Mouse (Mus musculus): ENCODE measurements around the gene Rfx2. TPM values are rescaled to one million over a fixed set of nuclear protein-coding genes. Genes with fewer than 3 reads are reported as not detected.

Rfx2 gene
- total RNA-seq, 1 experiment from 2014 or later, result 5.0 TPM

- ATAC-seq (replicated peaks in 1 of 2; ENCODE audit: insufficient read depth in 1 of 2, low FRiP score in 2 of 2, low TSS enrichment in 1 of 2, low read depth in 1 of 2, poor library complexity in 2 of 2, severe bottlenecking in 2 of 2), result peak; percentile 43 to 57
Observed at GRCm38 (mm10) chr17:56843678-56844077, 12.9 kb upstream of the Rfx2 start.

DNA sequence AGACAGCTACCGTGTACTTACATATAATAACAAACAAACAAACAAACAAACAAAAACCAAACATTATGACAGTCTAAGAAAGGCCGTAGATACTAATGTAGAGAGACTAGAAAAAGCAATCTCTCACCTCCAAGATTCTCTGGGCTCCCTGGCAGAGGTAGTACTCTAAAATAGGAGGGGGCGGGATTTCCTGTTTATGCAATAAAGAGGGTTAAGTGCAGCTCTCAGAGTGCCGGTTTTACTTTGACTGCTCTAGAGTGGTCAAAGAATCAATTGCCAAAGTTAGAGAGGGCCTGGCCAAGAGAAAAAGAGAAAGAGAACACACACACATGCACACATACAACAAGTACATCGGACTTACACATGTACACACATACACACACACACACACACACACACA lies 11.4 kb upstream of the Rfx2 start:
- ATAC-seq (replicated peaks in 1 of 2; ENCODE audit: insufficient read depth in 1 of 2, low FRiP score in 2 of 2, low TSS enrichment in 1 of 2, low read depth in 1 of 2, poor library complexity in 2 of 2, severe bottlenecking in 2 of 2), result 0 out of 4 replicates have a peak, but pooled peaks of 1 of the 2 experiments have one; percentile 31

DNA sequence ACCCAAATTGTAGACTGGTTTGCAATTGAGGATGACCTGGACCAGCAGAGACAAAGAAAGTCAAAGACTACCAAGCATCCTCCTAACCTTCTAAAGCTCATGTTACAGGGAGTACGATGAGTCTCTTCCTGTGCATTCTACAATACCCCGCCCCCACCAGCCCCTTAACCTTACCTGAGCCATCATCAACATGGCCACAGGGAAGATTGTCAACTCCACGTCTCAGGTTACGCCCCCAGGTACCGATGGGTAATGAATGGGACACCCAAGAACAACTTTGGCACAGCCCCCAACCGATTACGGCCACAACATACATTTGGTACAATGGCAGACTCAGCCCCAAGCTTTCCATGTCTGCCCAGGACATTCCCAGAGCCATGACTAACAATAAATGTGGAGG lies 9.7 kb upstream of the Rfx2 start:
- ATAC-seq (replicated peaks in 1 of 2; ENCODE audit: insufficient read depth in 1 of 2, low FRiP score in 2 of 2, low TSS enrichment in 1 of 2, low read depth in 1 of 2, poor library complexity in 2 of 2, severe bottlenecking in 2 of 2), result no peak

DNA sequence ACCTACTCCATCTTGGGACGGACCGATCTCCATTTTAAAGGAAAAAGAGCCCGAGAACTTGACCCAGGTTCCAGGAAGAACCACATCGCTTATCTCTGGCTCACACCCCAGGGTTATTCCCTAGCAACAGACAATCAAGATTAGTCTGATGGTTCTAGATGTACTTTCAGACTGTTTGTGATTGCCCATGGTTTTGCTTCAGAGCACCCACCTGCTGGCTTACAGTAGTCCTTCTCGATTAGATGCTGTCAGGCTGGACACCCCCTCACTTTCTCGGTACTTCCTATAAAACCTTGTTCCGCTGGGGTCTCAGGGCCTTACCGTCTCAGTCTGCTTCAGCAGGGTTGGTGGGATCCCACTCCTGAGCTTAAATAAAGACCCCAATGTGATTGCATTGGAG lies 5.5 kb upstream of the Rfx2 start:
- ATAC-seq (replicated peaks in 1 of 2; ENCODE audit: insufficient read depth in 1 of 2, low FRiP score in 2 of 2, low TSS enrichment in 1 of 2, low read depth in 1 of 2, poor library complexity in 2 of 2, severe bottlenecking in 2 of 2), result no peak

DNA sequence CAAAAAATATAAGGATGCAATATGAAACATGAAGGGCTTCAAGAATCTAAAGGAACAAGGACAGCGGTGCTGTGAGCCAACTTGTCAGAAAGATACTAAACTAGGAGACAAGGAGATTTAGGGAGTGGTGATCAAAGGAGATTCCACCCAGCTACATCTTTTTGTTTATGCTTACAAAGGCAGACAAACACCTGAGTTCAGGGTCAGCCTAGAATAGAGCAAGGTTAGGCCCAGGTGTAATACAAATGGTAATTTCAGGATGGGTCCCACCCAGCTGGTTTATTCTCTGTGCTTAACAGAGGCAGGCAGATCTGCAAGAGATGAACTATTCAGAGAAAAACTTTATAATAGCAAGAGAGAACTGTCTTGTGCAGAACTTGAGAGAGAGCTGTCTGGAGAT lies 2.6 kb upstream of the Rfx2 start:
- no peak for ATAC-seq (replicated peaks in 1 of 2; ENCODE audit: insufficient read depth in 1 of 2, low FRiP score in 2 of 2, low TSS enrichment in 1 of 2, low read depth in 1 of 2, poor library complexity in 2 of 2, severe bottlenecking in 2 of 2)

- ATAC-seq (replicated peaks in 1 of 2; ENCODE audit: insufficient read depth in 1 of 2, low FRiP score in 2 of 2, low TSS enrichment in 1 of 2, low read depth in 1 of 2, poor library complexity in 2 of 2, severe bottlenecking in 2 of 2), result no peak
Observed at GRCm38 (mm10) chr17:56832918-56833317, 2.1 kb upstream of the Rfx2 start.

- ATAC-seq (replicated peaks in 1 of 2; ENCODE audit: insufficient read depth in 1 of 2, low FRiP score in 2 of 2, low TSS enrichment in 1 of 2, low read depth in 1 of 2, poor library complexity in 2 of 2, severe bottlenecking in 2 of 2), result peak; percentile 96
Observed at GRCm38 (mm10) chr17:56831111-56831816, 451 bp upstream of the Rfx2 start.

DNA sequence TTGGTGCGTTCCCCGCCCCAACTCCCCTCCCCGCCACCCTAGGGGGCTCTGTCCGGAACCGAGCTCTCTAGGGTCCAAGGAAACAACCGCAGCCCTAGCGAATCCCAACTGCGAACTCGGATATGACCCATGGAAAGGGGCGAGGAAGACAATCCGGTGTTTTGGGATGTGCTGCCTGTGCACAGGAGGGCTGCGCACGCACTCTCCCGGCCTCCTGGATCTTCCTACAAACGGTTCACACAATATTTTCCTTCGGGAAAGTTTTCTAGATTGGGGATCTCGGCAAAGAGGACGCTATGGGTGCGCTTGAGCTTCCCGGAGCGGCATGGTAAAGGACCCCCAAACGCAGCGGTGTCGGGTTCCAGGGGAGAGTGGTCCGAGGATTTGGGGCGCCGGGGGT lies 1.0 kb downstream of the Rfx2 start:
- ATAC-seq (replicated peaks in 1 of 2; ENCODE audit: insufficient read depth in 1 of 2, low FRiP score in 2 of 2, low TSS enrichment in 1 of 2, low read depth in 1 of 2, poor library complexity in 2 of 2, severe bottlenecking in 2 of 2), result no peak

DNA sequence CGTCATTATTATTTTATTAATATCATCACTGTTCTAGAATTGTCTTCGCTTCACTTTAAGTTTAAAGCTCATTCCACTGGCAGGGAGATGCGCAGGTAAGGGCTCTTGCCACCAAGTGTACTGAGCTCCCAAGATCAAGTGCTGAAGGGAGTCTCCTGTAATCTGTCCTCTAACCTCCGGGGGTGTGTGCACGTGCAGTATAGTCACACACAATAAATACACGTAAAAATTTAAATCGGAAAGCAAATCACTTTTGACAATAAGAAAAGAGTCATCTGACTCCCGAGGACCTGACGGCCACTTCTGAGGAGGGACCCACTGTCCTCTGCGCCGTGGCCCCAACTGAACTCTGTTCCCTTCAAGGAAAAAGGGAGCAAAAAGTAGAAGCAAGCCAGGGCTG lies 1.6 kb downstream of the Rfx2 start:
- ATAC-seq (replicated peaks in 1 of 2; ENCODE audit: insufficient read depth in 1 of 2, low FRiP score in 2 of 2, low TSS enrichment in 1 of 2, low read depth in 1 of 2, poor library complexity in 2 of 2, severe bottlenecking in 2 of 2), result no peak

DNA sequence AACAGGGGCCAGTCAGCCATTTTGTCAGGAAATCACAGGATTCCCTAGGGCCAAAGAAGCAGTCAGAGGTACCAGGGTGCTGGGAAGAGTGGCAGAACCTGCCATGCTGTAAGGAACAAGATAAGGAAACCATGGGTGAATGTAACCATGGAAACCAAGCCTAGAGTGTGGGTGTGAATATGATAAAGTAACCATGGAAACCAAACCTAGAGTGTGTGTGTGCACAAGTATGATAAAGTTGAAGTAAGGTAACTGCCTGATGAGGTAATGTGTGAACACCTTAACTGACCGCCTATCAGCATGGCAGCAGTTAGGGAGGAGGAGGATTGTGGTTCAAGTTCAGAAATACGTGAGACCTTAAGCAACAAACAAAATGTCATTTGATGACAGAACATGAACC lies 4.1 kb downstream of the Rfx2 start:
- ATAC-seq (replicated peaks in 1 of 2; ENCODE audit: insufficient read depth in 1 of 2, low FRiP score in 2 of 2, low TSS enrichment in 1 of 2, low read depth in 1 of 2, poor library complexity in 2 of 2, severe bottlenecking in 2 of 2), result peak; percentile 4 to 26; a peak in 3 of 4 replicates

DNA sequence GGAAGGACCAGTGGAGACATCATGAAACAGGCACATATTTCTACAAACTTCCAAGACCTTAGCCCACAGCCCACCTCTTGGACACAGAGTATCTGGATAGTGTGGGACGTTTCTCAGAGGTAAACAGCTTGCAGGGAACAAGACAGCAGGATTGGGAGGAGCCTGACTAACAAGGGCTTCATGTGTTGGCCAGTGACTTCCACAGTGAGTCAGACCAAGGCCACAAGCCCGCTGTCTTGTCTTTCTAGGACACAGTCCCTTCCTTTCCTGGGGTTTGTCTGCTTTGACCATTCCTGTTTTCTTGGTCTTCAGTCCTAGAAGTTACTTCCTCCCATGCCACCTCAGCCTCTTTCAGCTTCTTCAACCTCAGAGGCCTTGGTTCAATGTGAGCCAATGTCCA lies 7.5 kb downstream of the Rfx2 start:
- ATAC-seq (replicated peaks in 1 of 2; ENCODE audit: insufficient read depth in 1 of 2, low FRiP score in 2 of 2, low TSS enrichment in 1 of 2, low read depth in 1 of 2, poor library complexity in 2 of 2, severe bottlenecking in 2 of 2), result no peak

- ATAC-seq (replicated peaks in 1 of 2; ENCODE audit: insufficient read depth in 1 of 2, low FRiP score in 2 of 2, low TSS enrichment in 1 of 2, low read depth in 1 of 2, poor library complexity in 2 of 2, severe bottlenecking in 2 of 2), result no peak
Observed at GRCm38 (mm10) chr17:56822380-56822779, 8.4 kb downstream of the Rfx2 start.

DNA sequence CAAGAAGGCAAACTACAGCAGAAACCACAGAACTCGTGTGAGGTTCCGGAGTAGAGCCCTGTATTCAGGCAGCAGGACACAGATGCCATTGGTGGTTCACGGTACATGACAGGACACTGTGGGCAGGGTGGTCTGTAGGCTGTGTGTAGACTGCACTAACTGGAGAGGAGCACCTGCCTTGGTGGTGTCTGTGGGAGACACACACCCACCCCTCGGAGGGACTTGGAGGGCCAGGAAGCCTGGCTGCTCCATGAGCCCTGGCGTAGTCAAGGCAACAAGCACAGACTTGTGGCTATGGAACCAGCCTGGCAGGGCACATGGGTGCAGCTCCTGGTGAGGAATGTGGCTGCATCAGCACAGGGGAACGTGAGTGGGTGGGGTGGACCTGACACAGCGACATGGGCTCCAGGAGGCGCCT lies 11.1 kb downstream of the Rfx2 start:
- ATAC-seq (replicated peaks in 1 of 2; ENCODE audit: insufficient read depth in 1 of 2, low FRiP score in 2 of 2, low TSS enrichment in 1 of 2, low read depth in 1 of 2, poor library complexity in 2 of 2, severe bottlenecking in 2 of 2), result peak; percentile 97

DNA sequence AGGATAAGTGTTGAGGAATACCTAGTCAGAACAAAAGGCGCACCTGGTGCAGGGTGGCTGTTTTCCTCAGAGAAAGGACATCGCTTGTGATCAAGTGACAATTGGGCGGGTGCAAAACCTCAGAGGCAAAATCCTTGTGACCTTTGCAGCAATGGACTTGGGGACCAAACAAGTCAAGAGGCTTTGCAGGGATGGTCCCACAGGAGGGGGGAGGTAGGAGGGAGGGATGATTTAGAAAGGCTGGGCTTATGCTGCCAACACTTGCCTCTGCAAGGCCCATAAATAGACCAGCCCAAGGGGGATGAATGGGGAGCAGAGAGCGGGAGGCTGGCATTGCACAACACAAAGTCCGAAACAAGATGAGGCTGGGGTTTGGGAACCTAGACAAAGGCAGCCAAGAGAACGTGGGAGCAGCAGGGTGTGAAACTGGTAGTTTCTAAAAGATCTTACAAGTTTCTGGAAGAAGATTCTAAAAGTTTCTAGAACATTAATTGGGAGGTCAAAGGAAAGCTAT lies 11.7 kb downstream of the Rfx2 start:
- no peak for ATAC-seq (replicated peaks in 1 of 2; ENCODE audit: insufficient read depth in 1 of 2, low FRiP score in 2 of 2, low TSS enrichment in 1 of 2, low read depth in 1 of 2, poor library complexity in 2 of 2, severe bottlenecking in 2 of 2)

- no peak for ATAC-seq (replicated peaks in 1 of 2; ENCODE audit: insufficient read depth in 1 of 2, low FRiP score in 2 of 2, low TSS enrichment in 1 of 2, low read depth in 1 of 2, poor library complexity in 2 of 2, severe bottlenecking in 2 of 2)
Observed at GRCm38 (mm10) chr17:56818067-56818636, 12.7 kb downstream of the Rfx2 start.

GRCm38 (mm10) chr17:56815057-56815345 lies 15.8 kb downstream of the Rfx2 start:
- no peak for ATAC-seq (replicated peaks in 1 of 2; ENCODE audit: insufficient read depth in 1 of 2, low FRiP score in 2 of 2, low TSS enrichment in 1 of 2, low read depth in 1 of 2, poor library complexity in 2 of 2, severe bottlenecking in 2 of 2)

- ATAC-seq (replicated peaks in 1 of 2; ENCODE audit: insufficient read depth in 1 of 2, low FRiP score in 2 of 2, low TSS enrichment in 1 of 2, low read depth in 1 of 2, poor library complexity in 2 of 2, severe bottlenecking in 2 of 2), result peak; percentile 59 to 79
Observed at GRCm38 (mm10) chr17:56814316-56815056, 16.3 kb downstream of the Rfx2 start.

DNA sequence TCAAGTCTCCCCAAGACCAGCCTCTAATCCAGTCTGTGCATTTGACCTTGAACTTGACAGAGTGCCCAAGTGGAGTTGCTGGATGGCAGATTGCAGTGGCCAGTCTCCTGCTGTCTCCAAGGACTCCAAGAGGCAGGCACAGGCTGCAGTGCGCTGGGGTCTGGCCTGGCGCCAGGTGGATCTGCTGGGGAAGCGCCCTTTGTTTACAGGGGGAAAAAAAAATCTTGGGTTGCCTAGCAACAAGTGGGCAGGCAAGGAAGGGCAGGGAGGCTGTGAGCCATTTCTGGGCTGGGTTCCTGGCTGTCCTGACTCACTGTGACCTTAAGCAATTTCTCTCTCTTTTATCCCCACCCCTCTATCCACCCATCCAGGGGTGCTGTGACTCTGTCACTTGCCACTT lies 20.6 kb downstream of the Rfx2 start:
- ATAC-seq (replicated peaks in 1 of 2; ENCODE audit: insufficient read depth in 1 of 2, low FRiP score in 2 of 2, low TSS enrichment in 1 of 2, low read depth in 1 of 2, poor library complexity in 2 of 2, severe bottlenecking in 2 of 2), result peak; percentile 63 to 65
